Mouse (Mus musculus) frontal cortex, adult 2 months (tissue): ENCODE data around the gene Gm9376. TPM values are rescaled to one million over a fixed set of nuclear protein-coding genes. Genes with fewer than 3 reads are reported as not detected.

Experiments
- DNase-seq, 2 experiments: peaks; one replicate each; pipeline ENCODE4 v3.0.0; 2022; ENCODE audit warnings: low spot score in 1 of 2; ENCODE audit errors: extremely low spot score in 1 of 2
- polyA plus RNA-seq: library from polyadenylated mRNA; depleted of rRNA; stranded (reverse); fragments of >200 nt; gene quantifications from 2 replicates; pipeline ENCODE4 v1.2.3, GENCODE M21; 2012; rRNA removed

The Gm9376 gene
- polyA plus RNA-seq, 1 experiment = not detected

DNA sequence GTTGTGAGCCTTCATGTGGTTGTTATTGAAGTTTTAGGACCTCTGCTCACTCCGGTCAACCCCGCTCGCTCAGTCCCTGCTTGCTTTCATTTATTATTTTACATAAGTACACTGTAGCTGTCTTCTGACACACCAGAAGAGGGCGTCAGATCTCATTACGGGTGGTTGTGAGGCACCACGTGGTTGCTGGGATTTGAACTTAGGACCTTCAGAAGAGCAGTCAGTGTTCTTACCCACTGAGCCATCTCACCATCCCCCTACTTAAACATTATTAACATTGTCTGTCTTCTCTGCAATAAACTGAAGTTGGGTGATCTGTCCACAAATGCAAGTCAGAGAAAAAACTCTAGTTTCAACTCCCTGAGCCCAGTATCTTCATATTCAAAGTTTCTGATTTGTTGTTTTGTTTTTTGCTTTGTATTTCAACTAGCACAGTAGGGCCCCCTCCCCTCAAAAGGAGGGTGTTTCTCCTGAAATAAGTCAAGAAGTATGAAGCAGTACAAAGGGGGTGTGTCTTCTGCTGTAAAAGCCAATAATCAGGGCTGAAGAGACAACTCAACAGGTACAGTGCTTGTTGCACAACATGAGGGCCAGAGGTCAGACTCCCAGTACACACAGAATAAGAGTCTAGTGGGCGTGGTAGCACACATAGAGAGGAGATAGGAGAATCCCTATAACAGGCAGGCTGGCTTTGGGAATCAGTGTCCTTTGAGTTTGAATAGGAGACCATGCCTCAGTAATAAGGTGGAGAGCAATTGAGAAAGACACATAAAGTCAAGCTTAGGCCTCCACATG, 11.1 kb downstream of the Gm9376 start:
- DNase-seq = no peak

DNA sequence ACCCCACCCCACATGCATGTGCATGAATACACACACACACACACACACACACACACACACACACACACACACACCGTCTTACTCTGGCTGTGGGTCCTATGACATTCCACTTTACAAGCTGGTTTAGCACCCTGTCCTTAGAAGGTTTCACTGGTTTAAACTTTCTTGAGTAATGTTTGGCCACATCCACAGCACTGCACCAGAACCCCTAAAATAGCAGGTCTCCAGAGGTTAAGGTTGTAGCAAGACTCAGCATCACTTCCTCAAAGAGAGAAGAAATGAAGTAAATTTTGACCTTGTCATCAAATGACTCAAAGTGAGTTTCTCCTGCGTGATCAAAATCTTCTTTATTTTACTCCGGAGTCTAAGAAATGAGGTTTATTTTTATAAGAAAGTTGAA, 15.5 kb downstream of the Gm9376 start:
- DNase-seq = no peak

- DNase-seq = no peak
Observed at GRCm38 (mm10) chr14:118282917-118283316, 16.2 kb downstream of the Gm9376 start.

DNA sequence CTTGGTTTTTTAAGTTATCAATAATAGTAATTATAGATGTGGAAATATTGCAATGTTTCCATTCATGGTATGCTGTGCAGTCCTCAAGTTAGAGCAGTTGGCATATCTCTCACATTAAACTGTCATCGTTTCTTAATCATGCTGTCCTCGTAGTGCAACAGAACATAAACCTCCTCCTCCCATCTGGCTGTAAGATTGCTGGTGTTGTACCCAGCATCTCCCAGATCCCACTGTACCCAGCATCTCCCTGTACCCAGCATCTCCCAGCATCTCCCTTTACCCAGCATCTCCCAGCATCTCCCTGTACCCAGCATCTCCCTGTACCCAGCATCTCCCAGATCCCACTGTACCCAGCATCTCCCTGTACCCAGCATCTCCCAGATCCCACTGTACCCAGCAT, 19.3 kb downstream of the Gm9376 start:
- DNase-seq = peak in 1 of 2 experiments; percentile 2

GRCm38 (mm10) chr14:118289133-118289532, 22.4 kb downstream of the Gm9376 start:
- peak in 1 of 2 experiments; percentile 1 for DNase-seq

DNA sequence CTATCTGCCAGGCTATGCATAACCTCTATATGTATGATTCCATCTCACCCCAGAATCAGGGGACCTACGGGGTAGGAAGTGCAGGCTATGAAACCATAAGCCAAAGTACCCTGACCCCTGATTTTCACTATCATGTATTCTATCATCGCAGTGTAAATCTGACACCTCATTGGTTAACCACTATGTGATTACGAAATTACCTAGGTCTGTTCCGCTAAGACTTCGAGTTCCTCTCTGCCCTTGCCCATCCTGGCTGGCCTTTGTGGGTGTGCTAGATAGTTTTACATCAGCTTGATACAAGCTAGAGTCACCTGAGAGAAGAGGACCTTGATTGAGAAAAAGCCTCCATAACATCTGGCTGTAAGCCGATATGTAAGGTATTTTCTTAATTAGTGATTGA, 23.2 kb downstream of the Gm9376 start:
- DNase-seq = no peak

- DNase-seq = no peak
Observed at GRCm38 (mm10) chr14:118302606-118303005, 35.8 kb downstream of the Gm9376 start.

DNA sequence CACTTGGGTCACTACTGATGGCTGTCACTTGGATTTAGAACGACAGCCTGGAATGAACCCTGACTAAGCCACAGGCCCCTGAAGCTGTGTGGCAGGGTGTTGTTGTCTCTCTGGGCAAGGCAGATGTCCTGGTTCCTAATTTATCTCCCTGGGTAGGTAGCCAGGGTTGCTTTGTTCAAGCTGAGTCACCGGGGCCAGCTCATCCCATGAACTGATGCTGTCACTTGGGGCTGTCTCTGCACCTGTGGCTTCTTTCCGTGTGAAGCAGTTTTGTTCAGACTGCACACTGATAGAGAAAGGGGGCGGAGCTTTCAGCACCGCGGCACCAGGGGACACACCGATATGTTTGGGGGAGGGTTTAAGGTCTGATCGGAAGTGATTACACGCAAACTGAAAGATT, 37.8 kb downstream of the Gm9376 start:
- no peak for DNase-seq

GRCm38 (mm10) chr14:118305951-118306350, 39.2 kb downstream of the Gm9376 start:
- DNase-seq = no peak

GRCm38 (mm10) chr14:118307060-118307459, 40.3 kb downstream of the Gm9376 start:
- no peak for DNase-seq

DNA sequence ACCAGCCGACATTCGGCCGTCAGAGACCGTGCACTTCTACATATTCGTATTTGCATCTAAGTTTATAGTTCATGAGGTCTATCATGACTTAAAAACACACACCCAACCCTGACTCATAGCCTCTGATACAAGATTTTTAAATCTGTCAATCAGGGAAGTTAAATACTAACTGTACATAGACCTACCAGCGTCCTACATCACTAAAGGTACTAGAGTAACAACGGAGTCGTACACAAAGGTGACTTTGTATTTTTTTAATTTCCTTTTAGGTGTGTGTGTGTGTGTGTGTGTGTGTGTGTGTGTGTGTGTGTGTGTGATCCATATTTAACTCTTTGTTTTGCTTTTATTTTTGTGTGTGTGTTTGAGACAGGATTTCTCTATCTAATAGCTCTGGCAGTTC, 44.9 kb downstream of the Gm9376 start:
- no peak for DNase-seq

GRCm38 (mm10) chr14:118312664-118313063, 45.9 kb downstream of the Gm9376 start:
- no peak for DNase-seq

- DNase-seq = no peak
Observed at GRCm38 (mm10) chr14:118313931-118314330, 47.2 kb downstream of the Gm9376 start.

DNA sequence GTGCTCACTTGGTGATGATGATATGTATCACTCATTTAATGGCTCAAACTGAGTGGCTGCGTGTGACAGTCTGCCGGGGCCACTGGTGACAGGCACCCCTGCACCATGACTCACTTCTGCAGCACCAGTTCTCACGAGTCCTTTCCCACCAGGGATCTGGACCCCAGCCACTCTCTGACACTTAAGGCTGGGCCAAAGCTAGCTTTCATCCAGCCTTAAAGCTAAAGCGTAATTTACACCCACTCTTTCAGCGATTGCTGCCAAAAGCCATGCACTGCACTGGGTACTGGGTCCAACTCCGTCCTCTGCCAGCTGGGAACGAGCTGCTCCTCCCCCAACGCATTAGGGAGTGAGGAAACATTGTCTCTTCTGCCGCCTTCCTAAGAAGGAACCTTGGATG, 50.5 kb downstream of the Gm9376 start:
- peak in 1 of 2 experiments; percentile 50 for DNase-seq

Other genes with a start within 250 kb of the Gm9376 start
- gene Dct, start 214.7 kb upstream of the Gm9376 start, polyA plus RNA-seq = 0.92 and 1.8 TPM in 2 replicates
- gene Tgds, start 134.2 kb upstream of the Gm9376 start, polyA plus RNA-seq = 9.6 and 10.2 TPM in 2 replicates
- gene Gpr180, start 129.8 kb upstream of the Gm9376 start, polyA plus RNA-seq = 26.8 and 26.9 TPM in 2 replicates
- gene Sox21, start 29.9 kb upstream of the Gm9376 start, polyA plus RNA-seq = 7.8 and 10.3 TPM in 2 replicates